9 mouse cellular contexts compared by ENCODE assay signal in the genomic region with DNA sequence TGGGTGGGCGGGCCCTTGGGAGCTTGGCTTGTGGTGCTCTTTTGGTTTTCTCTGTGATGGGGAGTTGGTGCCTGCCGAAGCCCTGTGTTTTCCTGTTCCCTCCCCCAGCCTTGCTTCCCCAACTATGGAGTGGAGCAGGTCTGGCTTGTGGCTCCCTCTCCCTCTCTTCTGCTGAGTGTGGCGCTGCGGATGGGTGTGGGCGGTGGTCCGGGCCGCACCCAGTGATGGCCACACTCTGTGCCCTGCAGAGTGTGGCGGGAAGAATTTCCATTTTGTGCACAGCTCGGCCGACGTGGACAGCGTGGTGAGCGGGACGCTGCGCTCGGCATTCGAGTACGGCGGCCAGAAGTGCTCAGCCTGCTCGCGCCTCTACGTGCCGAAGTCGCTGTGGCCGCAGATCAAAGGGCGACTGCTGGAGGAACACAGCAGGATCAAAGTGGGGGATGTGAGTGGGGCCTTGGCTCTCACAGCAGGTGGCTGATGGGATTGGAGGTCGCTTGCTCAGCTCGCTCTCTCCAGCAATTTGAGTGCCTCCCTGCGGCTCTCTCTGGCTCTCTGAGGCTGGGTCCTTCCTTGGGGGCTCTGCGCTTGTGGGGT. TPM values are rescaled to one million over a fixed set of nuclear protein-coding genes. Genes with fewer than 3 reads are reported as not detected.
A peak's percentile ranks its signal among the peaks of the same experiment; 100 is the strongest.
DNase-seq lines count a peak whose midpoint lies in the region; ATAC-seq and TF ChIP-seq lines count a peak whose summit lies in the region.
"Had no signal": no experiment of that assay in that cellular context is flagged by ENCODE, and none has a peak within 500 bp of the region (broad histone marks: within the 10 kb centered on the region; RNA-seq: fewer than 3 reads in every experiment).

No protein-coding gene starts in this region.

- peak overlapping the region; percentile 27 for H3K4me3 ChIP-seq in kidney, embryonic 14.5 days (ENCODE audit: low read length)
- peak overlapping the region; percentile 23 for H3K4me3 ChIP-seq in heart, postnatal 0 days (ENCODE audit: low read depth, low read length)
- peak overlapping the region; percentile 12; the same call in 1 of the 2 replicates for H3K4me3 ChIP-seq in midbrain, embryonic 15.5 days

- peak overlapping the region; percentile 38 for H3K4me2 ChIP-seq in kidney, embryonic 14.5 days (replicated peaks; ENCODE audit: low read depth, low read length)
- H3K4me2 ChIP-seq in heart, postnatal 0 days (ENCODE audit: low read depth, low read length), result peak overlapping the region; percentile 54
- peak overlapping the region; percentile 43 for H3K4me2 ChIP-seq in midbrain, embryonic 15.5 days

- no peak for DNase-seq in kidney, postnatal 10 days
- DNase-seq in adrenal gland, postnatal 14 days, result peak; percentile 55
- no peak for DNase-seq in heart, postnatal 0 days (ENCODE audit: low spot score)
- no peak for DNase-seq in layer of hippocampus, adult 11-12 months (ENCODE audit: low spot score)
- no peak for DNase-seq in spleen, adult 18-20 months
- DNase-seq in urinary bladder, postnatal 10 days (ENCODE audit: low spot score), result no peak

- no peak for TF ChIP-seq EP300 in heart, postnatal 0 days (IDR thresholded peaks at IDR 0.05; ENCODE audit: low read depth)

- peaks cover 4% of the 10 kb centered on the region; the same call in 1 of the 2 replicates for H3K9me3 ChIP-seq in kidney, embryonic 14.5 days (ENCODE audit: control insufficient read depth, low read length)
- H3K9me3 ChIP-seq in heart, postnatal 0 days (replicated peaks; ENCODE audit: control insufficient read depth, low read length), result no peaks in the 10 kb centered on the region
- no peaks in the 10 kb centered on the region for H3K9me3 ChIP-seq in midbrain, embryonic 15.5 days

- H3K27ac ChIP-seq in kidney, embryonic 14.5 days (ENCODE audit: low read depth, low read length), result no peak overlapping the region
- no peak overlapping the region for H3K27ac ChIP-seq in heart, postnatal 0 days (ENCODE audit: low read depth)
- H3K27ac ChIP-seq in midbrain, embryonic 15.5 days, result peak overlapping the region; percentile 60; the same call in 1 of the 2 replicates

- ATAC-seq in kidney, embryonic 14.5 days (ENCODE audit: low FRiP score, low TSS enrichment), result peak; percentile 20
- ATAC-seq in heart, postnatal 0 days (ENCODE audit: insufficient read depth, low read depth), result peak; percentile 34; the same call in 1 of the 2 replicates
- ATAC-seq in midbrain, embryonic 15.5 days (replicated peaks), result peak; percentile 43

- WGBS in kidney, embryonic 14.5 days, result 3% methylated on average over 29 of the region's 30 CpGs
- 6% methylated on average over 29 of the region's 30 CpGs for WGBS in heart, postnatal 0 days
- WGBS in midbrain, embryonic 15.5 days, result 3% methylated on average over 30 of the region's 30 CpGs

- peaks cover 11% of the 10 kb centered on the region; the same call in 1 of the 2 replicates for H3K36me3 ChIP-seq in kidney, embryonic 14.5 days (ENCODE audit: control insufficient read depth, insufficient read depth, low read length)
- peaks cover 10% of the 10 kb centered on the region; the same call in 1 of the 2 replicates for H3K36me3 ChIP-seq in heart, postnatal 0 days (replicated peaks; ENCODE audit: control insufficient read depth, insufficient read depth, low read length)
- H3K36me3 ChIP-seq in midbrain, embryonic 15.5 days (replicated peaks), result peaks cover 11% of the 10 kb centered on the region; the same call in 1 of the 2 replicates

- no peak for TF ChIP-seq CTCF in heart, postnatal 0 days (IDR thresholded peaks at IDR 0.05; ENCODE audit: low read depth)

- H3K4me1 ChIP-seq in kidney, embryonic 14.5 days (ENCODE audit: control insufficient read depth, insufficient read depth, low read length), result peaks cover 44% of the 10 kb centered on the region
- H3K4me1 ChIP-seq in heart, postnatal 0 days (ENCODE audit: control insufficient read depth, insufficient read depth), result no peaks in the 10 kb centered on the region
- H3K4me1 ChIP-seq in midbrain, embryonic 15.5 days, result peaks cover 24% of the 10 kb centered on the region

- no peak overlapping the region for H3K9ac ChIP-seq in kidney, embryonic 14.5 days (ENCODE audit: low read depth, low read length)
- no peak overlapping the region for H3K9ac ChIP-seq in heart, postnatal 0 days (replicated peaks; ENCODE audit: low read depth, low read length)
- H3K9ac ChIP-seq in midbrain, embryonic 15.5 days, result peak overlapping the region; percentile 26

- peaks cover 24% of the 10 kb centered on the region for H3K27me3 ChIP-seq in kidney, embryonic 14.5 days (ENCODE audit: control insufficient read depth, insufficient read depth, low read length)
- 0 out of 2 replicates have a peak, but pooled peaks cover 7% of the 10 kb centered on the region for H3K27me3 ChIP-seq in heart, postnatal 0 days (ENCODE audit: control insufficient read depth, insufficient read depth, low read length)
- peaks cover 6% of the 10 kb centered on the region; the same call in 1 of the 2 replicates for H3K27me3 ChIP-seq in midbrain, embryonic 15.5 days (replicated peaks)

RNA-seq across cellular contexts. Expression of gene Tas1r2, which starts 11.4 kb away (rescaled TPM):
- polyA plus RNA-seq in kidney, embryonic 14.5 days (2014; fragmentation: Nextera tagmentation; extraction: Ambion mirVana), result not detected in 2 replicates
- total RNA-seq in adrenal gland, postnatal 14 days (2021), result not detected in 2 replicates
- not detected in 2 replicates for total RNA-seq in heart, postnatal 0 days (2014; rRNA removed; ENCODE audit: low replicate concordance)
- polyA plus RNA-seq in heart, postnatal 0 days (2015; fragmentation: Nextera tagmentation; extraction: Ambion mirVana), result not detected in 2 replicates
- polyA plus RNA-seq in midbrain, embryonic 15.5 days (2015; fragmentation: Nextera tagmentation; extraction: Ambion mirVana), result not detected in 2 replicates
- total RNA-seq: left cerebral cortex, postnatal 10 days had no signal

RNA-seq across cellular contexts. Expression of gene Aldh4a1, which starts 19.3 kb away (rescaled TPM):
- 31.3 and 37.3 TPM in 2 replicates for polyA plus RNA-seq in kidney, embryonic 14.5 days (2014; fragmentation: Nextera tagmentation; extraction: Ambion mirVana)
- total RNA-seq in adrenal gland, postnatal 14 days (2021), result 54.4 and 97.6 TPM in 2 replicates
- total RNA-seq in heart, postnatal 0 days (2014; rRNA removed; ENCODE audit: low replicate concordance), result 47.7 and 53.7 TPM in 2 replicates
- polyA plus RNA-seq in heart, postnatal 0 days (2015; fragmentation: Nextera tagmentation; extraction: Ambion mirVana), result 21.7 and 24.9 TPM in 2 replicates
- polyA plus RNA-seq in midbrain, embryonic 15.5 days (2015; fragmentation: Nextera tagmentation; extraction: Ambion mirVana), result 27.1 and 32.0 TPM in 2 replicates

RNA-seq across cellular contexts. Expression of gene Gm21969, which starts 38.9 kb away (rescaled TPM):
- polyA plus RNA-seq in kidney, embryonic 14.5 days (2014; fragmentation: Nextera tagmentation; extraction: Ambion mirVana), result not detected in 2 replicates
- not detected in 2 replicates for total RNA-seq in adrenal gland, postnatal 14 days (2021)
- not detected in 2 replicates for total RNA-seq in heart, postnatal 0 days (2014; rRNA removed; ENCODE audit: low replicate concordance)
- polyA plus RNA-seq in heart, postnatal 0 days (2015; fragmentation: Nextera tagmentation; extraction: Ambion mirVana), result not detected in 2 replicates
- not detected in 2 replicates for polyA plus RNA-seq in midbrain, embryonic 15.5 days (2015; fragmentation: Nextera tagmentation; extraction: Ambion mirVana)
- total RNA-seq: left cerebral cortex, postnatal 10 days had no signal
